Mouse (Mus musculus) kidney, embryonic 16.5 days (tissue): ENCODE results near the gene Slc44a5. TPM values are rescaled to one million over a fixed set of nuclear protein-coding genes. Genes with fewer than 3 reads are reported as not detected.

Experiments
- ATAC-seq: fragments of 200-750 bp; cut with Nextera tagmentation; 2 replicates; pipeline ENCODE4 v1.8.0; 2017; ENCODE audit warnings: moderate TSS enrichment; ENCODE audit not compliant: low FRiP score, low TSS enrichment
- H3K27ac ChIP-seq: fragments of 300-500 bp; sonication (generic); 2 replicates; pipeline ENCODE4 v1.5.1; 2014; ENCODE audit warnings: low read length
- H3K27me3 ChIP-seq: fragments of 300-500 bp; sonication (generic); 2 replicates; pipeline ENCODE4 v1.6.1; 2014; ENCODE audit warnings: low read length, control low read depth, mixed read lengths; ENCODE audit not compliant: insufficient read depth
- H3K36me3 ChIP-seq: fragments of 300-500 bp; sonication (generic); 2 replicates; pipeline ENCODE4 v1.6.1; 2014; ENCODE audit warnings: low read length, control low read depth, mixed read lengths; ENCODE audit not compliant: insufficient read depth
- H3K4me1 ChIP-seq: fragments of 300-500 bp; sonication (generic); 2 replicates; pipeline ENCODE4 v1.6.1; 2014; ENCODE audit warnings: low read length, control low read depth, mixed read lengths; ENCODE audit not compliant: insufficient read depth
- H3K4me2 ChIP-seq: fragments of 300-500 bp; sonication (generic); replicated peaks from 2 replicates; pipeline ENCODE4 v1.6.1; 2014; ENCODE audit warnings: low read depth, low read length
- H3K4me3 ChIP-seq: fragments of 300-500 bp; sonication (generic); 2 replicates; pipeline ENCODE4 v1.5.1; 2014; ENCODE audit warnings: mild to moderate bottlenecking, low read length
- H3K9ac ChIP-seq: fragments of 300-500 bp; sonication (generic); replicated peaks from 2 replicates; pipeline ENCODE4 v1.6.1; 2014; ENCODE audit warnings: low read length
- H3K9me3 ChIP-seq: fragments of 300-500 bp; sonication (generic); 2 replicates; pipeline ENCODE4 v1.6.1; 2016; ENCODE audit warnings: low read length, control low read depth
- WGBS: fragments of 180-500 bp; shearing (Covaris S2); extraction: QIAGEN DNeasy Blood & Tissue Kit; methylation state at CpG from one replicate; pipeline ENCODE4 v1.1.7; 2014; 5-methylcytosine and 5-hydroxymethylcytosine counted together
- polyA plus RNA-seq: library from polyadenylated mRNA; unstranded; fragments of >200 nt; fragmentation: Nextera tagmentation; extraction: Ambion mirVana; gene quantifications from 2 replicates; pipeline ENCODE4 v1.2.1, GENCODE M21; 2015

The Slc44a5 gene
- polyA plus RNA-seq, 1 experiment from 2014 or later, result 0.65 TPM

GRCm38 (mm10) chr3:154173556-154173955, 200.3 kb downstream of the Slc44a5 start:
- H3K4me1 ChIP-seq, result no peaks in the 10 kb centered on the region
- WGBS, result 85% methylated on average over 1 of the region's 1 CpGs
- no peak for ATAC-seq

GRCm38 (mm10) chr3:154174031-154174430, 200.8 kb downstream of the Slc44a5 start:
- H3K27me3 ChIP-seq, result no peaks in the 10 kb centered on the region
- H3K4me3 ChIP-seq, result no peak overlapping the region
- WGBS, result 43% methylated on average over 9 of the region's 9 CpGs

More at GRCm38 (mm10) chr3:154173556-154173955, 200.3 kb downstream of the Slc44a5 start:
- no peak overlapping the region for H3K4me2 ChIP-seq
- H3K27me3 ChIP-seq, result no peaks in the 10 kb centered on the region
- no peak overlapping the region for H3K4me3 ChIP-seq
- H3K9ac ChIP-seq, result no peak overlapping the region
- H3K27ac ChIP-seq, result no peak overlapping the region
- H3K36me3 ChIP-seq, result no peaks in the 10 kb centered on the region
- no peaks in the 10 kb centered on the region for H3K9me3 ChIP-seq

GRCm38 (mm10) chr3:154174766-154175165, 201.5 kb downstream of the Slc44a5 start:
- ATAC-seq, result no peak
- H3K27me3 ChIP-seq, result no peaks in the 10 kb centered on the region
- no peak overlapping the region for H3K4me3 ChIP-seq
- H3K36me3 ChIP-seq, result no peaks in the 10 kb centered on the region
- no peak overlapping the region for H3K9ac ChIP-seq
- no peaks in the 10 kb centered on the region for H3K9me3 ChIP-seq
- H3K27ac ChIP-seq, result no peak overlapping the region
- WGBS, result 88% methylated on average over 7 of the region's 7 CpGs
- no peaks in the 10 kb centered on the region for H3K4me1 ChIP-seq
- no peak overlapping the region for H3K4me2 ChIP-seq

More at GRCm38 (mm10) chr3:154174031-154174430, 200.8 kb downstream of the Slc44a5 start:
- Histone ChIP-seq H3K9me3 (no peaks in the 10 kb centered on the region), H3K9ac (no peak overlapping the region), H3K27ac (no peak overlapping the region), H3K4me2 (no peak overlapping the region), H3K4me1 (no peaks in the 10 kb centered on the region), H3K36me3 (no peaks in the 10 kb centered on the region)
- no peak for ATAC-seq

GRCm38 (mm10) chr3:154177665-154178305, 204.5 kb downstream of the Slc44a5 start:
- Histone ChIP-seq H3K4me3 (no peak overlapping the region), H3K9me3 (no peaks in the 10 kb centered on the region), H3K27me3 (no peaks in the 10 kb centered on the region), H3K4me1 (no peaks in the 10 kb centered on the region), H3K9ac (no peak overlapping the region), H3K27ac (no peak overlapping the region), H3K4me2 (no peak overlapping the region), H3K36me3 (no peaks in the 10 kb centered on the region)
- 66% methylated on average over 8 of the region's 8 CpGs for WGBS
- ATAC-seq, result peak; percentile 57; the same call in 1 of the 2 replicates

DNA sequence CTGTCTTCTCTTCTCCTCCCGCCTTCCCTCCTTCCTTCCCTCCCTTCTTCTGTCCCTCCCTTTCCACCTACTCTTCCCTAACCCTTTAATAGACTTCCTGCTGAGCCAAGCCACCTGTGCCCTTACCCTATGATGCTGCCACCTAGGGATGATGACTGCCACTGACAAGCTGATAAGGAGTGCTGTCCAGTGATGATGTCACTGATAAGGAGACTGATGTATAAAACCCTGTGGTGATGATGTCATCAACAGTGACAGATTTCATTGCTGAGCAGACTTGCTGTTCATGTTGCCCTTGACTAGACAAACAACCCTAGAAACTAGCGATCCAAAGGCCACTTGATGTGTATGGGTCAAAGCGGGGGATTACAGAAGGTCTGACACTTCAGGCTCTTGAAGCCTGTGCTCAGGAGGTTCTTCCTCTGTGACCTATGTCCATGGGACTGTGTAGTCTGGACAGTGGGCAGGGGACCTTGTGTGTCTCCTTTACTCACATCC, 206.2 kb downstream of the Slc44a5 start:
- WGBS, result 97% methylated on average over 2 of the region's 3 CpGs
- H3K9me3 ChIP-seq, result no peaks in the 10 kb centered on the region
- H3K9ac ChIP-seq, result no peak overlapping the region
- no peaks in the 10 kb centered on the region for H3K36me3 ChIP-seq
- no peak overlapping the region for H3K27ac ChIP-seq
- H3K4me3 ChIP-seq, result no peak overlapping the region
- ATAC-seq, result no peak
- H3K27me3 ChIP-seq, result no peaks in the 10 kb centered on the region
- no peak overlapping the region for H3K4me2 ChIP-seq
- H3K4me1 ChIP-seq, result no peaks in the 10 kb centered on the region

DNA sequence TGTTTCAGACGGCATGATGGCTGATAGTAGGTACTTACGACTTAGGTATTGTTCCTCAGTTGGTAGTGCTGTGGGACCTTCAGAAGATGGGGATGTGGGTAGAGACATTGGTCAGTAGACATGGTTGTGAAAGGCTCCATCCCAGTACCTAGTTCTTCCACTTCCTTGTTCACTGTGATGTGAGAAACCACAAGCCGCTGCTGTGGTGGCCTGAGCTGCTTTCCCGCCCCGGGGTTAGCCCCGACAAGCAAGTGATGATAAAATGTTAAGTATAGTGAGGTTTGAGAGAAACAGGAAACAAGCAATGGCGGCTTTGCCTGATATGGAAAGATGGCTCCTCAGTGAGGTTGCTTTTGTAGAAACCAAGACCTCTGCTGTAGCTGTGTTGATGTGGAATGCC, 209.8 kb downstream of the Slc44a5 start:
- Histone ChIP-seq H3K9ac (no peak overlapping the region), H3K27ac (no peak overlapping the region), H3K27me3 (no peaks in the 10 kb centered on the region), H3K4me2 (no peak overlapping the region), H3K4me3 (no peak overlapping the region), H3K36me3 (no peaks in the 10 kb centered on the region), H3K4me1 (no peaks in the 10 kb centered on the region), H3K9me3 (no peaks in the 10 kb centered on the region)
- no peak for ATAC-seq
- WGBS, result 90% methylated on average over 7 of the region's 7 CpGs

DNA sequence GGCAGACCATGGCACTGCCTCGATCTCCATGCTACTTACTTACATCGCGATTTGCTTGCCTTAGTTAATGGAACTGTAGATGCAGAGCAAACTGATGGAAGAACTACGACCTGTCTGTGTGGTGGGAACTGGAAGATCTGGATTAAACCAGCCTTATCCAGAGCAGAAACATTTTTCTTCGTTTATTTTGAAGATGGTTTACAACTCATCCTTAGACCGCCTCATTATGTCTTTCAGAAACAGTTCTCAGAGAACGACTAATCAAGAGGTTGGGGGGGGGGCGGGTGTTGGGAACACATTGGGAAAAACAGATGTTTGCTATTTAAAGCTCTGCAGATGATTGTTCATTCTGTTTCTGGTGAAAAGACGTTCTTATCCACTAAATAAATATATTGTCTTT, 210.7 kb downstream of the Slc44a5 start:
- no peak overlapping the region for H3K9ac ChIP-seq
- 83% methylated on average over 9 of the region's 9 CpGs for WGBS
- ATAC-seq, result no peak
- no peaks in the 10 kb centered on the region for H3K4me1 ChIP-seq
- no peak overlapping the region for H3K4me3 ChIP-seq
- no peak overlapping the region for H3K27ac ChIP-seq
- no peaks in the 10 kb centered on the region for H3K9me3 ChIP-seq
- no peak overlapping the region for H3K4me2 ChIP-seq
- no peaks in the 10 kb centered on the region for H3K27me3 ChIP-seq
- no peaks in the 10 kb centered on the region for H3K36me3 ChIP-seq

DNA sequence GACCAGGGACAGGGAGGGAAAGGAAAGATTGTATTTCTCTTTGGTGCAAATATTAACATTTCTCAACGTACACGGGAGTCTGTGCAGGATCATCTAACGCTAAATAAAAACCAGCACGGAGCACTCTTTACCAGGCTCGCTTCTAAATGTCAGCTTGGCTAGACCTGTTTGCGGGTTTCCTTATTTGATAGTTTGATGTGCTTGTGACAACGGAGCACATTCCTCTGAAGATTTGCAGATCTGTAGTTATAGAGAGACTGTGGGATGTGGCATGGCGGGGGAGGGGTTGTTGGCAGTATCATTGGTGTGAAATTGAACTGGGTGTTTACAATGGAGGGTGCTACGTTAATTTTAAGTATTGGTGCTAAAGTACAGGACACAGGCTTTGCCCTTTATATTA, 215.4 kb downstream of the Slc44a5 start:
- H3K4me1 ChIP-seq, result peaks cover 16% of the 10 kb centered on the region
- no peak overlapping the region for H3K9ac ChIP-seq
- H3K9me3 ChIP-seq, result no peaks in the 10 kb centered on the region
- no peak for ATAC-seq
- H3K4me3 ChIP-seq, result no peak overlapping the region
- no peaks in the 10 kb centered on the region for H3K36me3 ChIP-seq
- H3K27ac ChIP-seq, result no peak overlapping the region
- 50% methylated on average over 9 of the region's 9 CpGs for WGBS
- no peak overlapping the region for H3K4me2 ChIP-seq
- H3K27me3 ChIP-seq, result no peaks in the 10 kb centered on the region

DNA sequence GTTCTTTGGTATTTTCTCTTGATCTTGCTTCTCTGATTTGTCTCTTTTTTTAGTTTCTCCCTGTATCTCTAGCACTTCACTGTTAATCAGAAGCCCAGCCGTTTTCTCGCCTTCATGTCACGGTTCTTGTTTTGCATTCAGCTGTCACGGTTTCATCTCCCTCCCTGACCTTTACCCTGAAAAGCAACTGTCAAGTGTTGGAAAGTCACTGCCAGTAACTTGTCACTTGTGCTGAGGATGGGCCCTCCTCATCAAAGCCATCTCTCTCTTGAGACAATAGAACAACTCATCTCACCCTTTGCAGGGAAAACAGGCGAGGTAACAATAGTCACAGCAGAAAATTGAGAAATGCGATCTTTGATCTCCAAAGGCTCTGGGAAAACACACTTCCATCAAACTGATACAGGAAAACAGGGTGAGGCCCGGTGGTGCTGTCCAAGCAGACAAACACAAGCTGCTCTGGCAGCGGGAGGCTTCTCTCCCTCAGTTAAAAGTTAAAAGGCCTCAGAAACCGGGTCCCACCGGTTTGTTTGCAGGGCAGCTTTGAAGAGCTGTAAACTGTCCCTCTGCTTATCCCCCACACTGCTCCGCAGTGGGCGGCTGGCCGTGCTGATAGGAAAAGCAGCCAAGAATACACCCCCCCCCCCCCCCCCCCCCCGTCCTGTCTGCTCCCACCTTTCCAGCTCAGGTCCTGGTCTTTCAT, 219.2 kb downstream of the Slc44a5 start:
- Histone ChIP-seq H3K9me3 (no peaks in the 10 kb centered on the region), H3K4me1 (peaks cover 16% of the 10 kb centered on the region), H3K36me3 (no peaks in the 10 kb centered on the region), H3K27me3 (no peaks in the 10 kb centered on the region), H3K4me2 (no peak overlapping the region; the same call in 1 of the 2 replicates), H3K27ac (no peak overlapping the region), H3K4me3 (no peak overlapping the region), H3K9ac (no peak overlapping the region)
- WGBS, result 9% methylated on average over 13 of the region's 14 CpGs
- ATAC-seq, result peak; percentile 73
